In genomic region chr2:158070885-158071632, GRCm38 (mm10) we compare ENCODE assay signal across 13 mouse cellular contexts. TPM values are rescaled to one million over a fixed set of nuclear protein-coding genes. Genes with fewer than 3 reads are reported as not detected.
A peak's percentile ranks its signal among the peaks of the same experiment; 100 is the strongest.
DNase-seq lines count a peak whose midpoint lies in the region; ATAC-seq and TF ChIP-seq lines count a peak whose summit lies in the region.
"Had no signal": no experiment of that assay in that cellular context is flagged by ENCODE, and none has a peak within 500 bp of the region (broad histone marks: within the 10 kb centered on the region; RNA-seq: fewer than 3 reads in every experiment).

No protein-coding gene starts in this region.

- DNase-seq in adrenal gland, postnatal 10 days = peak; percentile 47
- no peak for DNase-seq in adrenal gland, adult 18-20 months (ENCODE audit: low spot score in 2 of 2)
- DNase-seq in lung, embryonic 14.5 days = peak; percentile 37
- DNase-seq in lung, postnatal 36 days = no peak
- DNase-seq in thymus, postnatal 10 days (ENCODE audit: low spot score in 2 of 2) = no peak
- no peak for DNase-seq in layer of hippocampus, postnatal 14 days (ENCODE audit: low spot score in 2 of 2)
- DNase-seq: cerebellum, postnatal 14 days had no signal

- H3K4me2 ChIP-seq in lung, embryonic 14.5 days = no peak overlapping the region
- no peak overlapping the region for H3K4me2 ChIP-seq in intestine, embryonic 15.5 days (replicated peaks)
- H3K4me2 ChIP-seq: neural tube, embryonic 12.5 days had no signal

- no peak for TF ChIP-seq POLR2A in small intestine, adult 2 months (IDR thresholded peaks at IDR 0.05; ENCODE audit: low read depth, low read length)

- no peaks in the 10 kb centered on the region for H3K9me3 ChIP-seq in lung, embryonic 14.5 days (ENCODE audit: low read depth, low read length)
- H3K9me3 ChIP-seq in intestine, embryonic 15.5 days = no peaks in the 10 kb centered on the region
- H3K9me3 ChIP-seq: hindbrain, embryonic 10.5 days; neural tube, embryonic 12.5 days had no signal

- H3K9ac ChIP-seq in lung, embryonic 14.5 days = no peak overlapping the region
- H3K9ac ChIP-seq in intestine, embryonic 15.5 days = no peak overlapping the region
- H3K9ac ChIP-seq: neural tube, embryonic 12.5 days had no signal

- H3K27me3 ChIP-seq in lung, embryonic 14.5 days (ENCODE audit: insufficient read depth, low read length) = no peaks in the 10 kb centered on the region
- H3K27me3 ChIP-seq in intestine, embryonic 15.5 days (replicated peaks) = no peaks in the 10 kb centered on the region
- H3K27me3 ChIP-seq in small intestine, adult 2 months (ENCODE audit: control insufficient read depth, insufficient read depth, low read length) = no peaks in the 10 kb centered on the region
- H3K27me3 ChIP-seq: neural tube, embryonic 12.5 days had no signal

- ATAC-seq in lung, embryonic 14.5 days (ENCODE audit: insufficient read depth) = no peak
- peak; percentile 84 for ATAC-seq in intestine, embryonic 15.5 days

- no peak overlapping the region for H3K27ac ChIP-seq in lung, embryonic 14.5 days (ENCODE audit: low read depth)
- peak overlapping the region; percentile 33 for H3K27ac ChIP-seq in intestine, embryonic 15.5 days
- peak overlapping the region; percentile 95 for H3K27ac ChIP-seq in small intestine, adult 2 months (ENCODE audit: insufficient read depth, low read depth, low read length)
- H3K27ac ChIP-seq: hindbrain, embryonic 10.5 days; macrophage; neural tube, embryonic 12.5 days had no signal

- H3K4me1 ChIP-seq in lung, embryonic 14.5 days (ENCODE audit: insufficient read depth) = no peaks in the 10 kb centered on the region
- peaks cover 19% of the 10 kb centered on the region for H3K4me1 ChIP-seq in intestine, embryonic 15.5 days (replicated peaks)
- H3K4me1 ChIP-seq in small intestine, adult 2 months (ENCODE audit: control insufficient read depth, insufficient read depth, insufficient read length, low read length) = peaks cover 30% of the 10 kb centered on the region; the same call in 1 of the 2 replicates
- H3K4me1 ChIP-seq: hindbrain, embryonic 10.5 days; neural tube, embryonic 12.5 days had no signal

- WGBS in lung, embryonic 14.5 days = 61% methylated on average over 3 of the region's 3 CpGs
- WGBS in intestine, embryonic 15.5 days = 47% methylated on average over 3 of the region's 3 CpGs
- WGBS in small intestine, adult 2 months = 21% methylated on average over 3 of the region's 3 CpGs

- H3K36me3 ChIP-seq in lung, embryonic 14.5 days (ENCODE audit: insufficient read depth) = peaks cover 81% of the 10 kb centered on the region
- peaks cover 19% of the 10 kb centered on the region; the same call in 1 of the 2 replicates for H3K36me3 ChIP-seq in intestine, embryonic 15.5 days
- peaks cover 25% of the 10 kb centered on the region for H3K36me3 ChIP-seq in small intestine, adult 2 months (ENCODE audit: control insufficient read depth, insufficient read depth, low read length)

- H3K4me3 ChIP-seq in lung, embryonic 14.5 days (ENCODE audit: low read depth, low read length) = no peak overlapping the region
- H3K4me3 ChIP-seq in intestine, embryonic 15.5 days (replicated peaks) = no peak overlapping the region
- no peak overlapping the region for H3K4me3 ChIP-seq in small intestine, adult 2 months (ENCODE audit: low read depth, low read length)
- H3K4me3 ChIP-seq: erythroblast, embryonic 14.5 days; hindbrain, embryonic 10.5 days; neural tube, embryonic 12.5 days had no signal

- TF ChIP-seq CTCF in lung, embryonic 14.5 days (IDR thresholded peaks at IDR 0.05; ENCODE audit: low read depth) = no peak
- no peak for TF ChIP-seq CTCF in small intestine, adult 2 months (IDR thresholded peaks at IDR 0.05; ENCODE audit: extremely low read depth, insufficient read length, insufficient replicate concordance, low read depth, low read length)

RNA-seq across cellular contexts. Expression of gene Rprd1b, which starts 42.8 kb away (rescaled TPM):
- 10 to 100 TPM; 25.0 to 39.9 TPM for total RNA-seq in adrenal gland, postnatal 10 days (2021)
- 10 to 100 TPM; 28.6 to 35.3 TPM for total RNA-seq in adrenal gland, adult 18-20 months (2021)
- 48.8 and 50.9 TPM in 2 replicates for polyA plus RNA-seq in lung, embryonic 14.5 days (2014; fragmentation: Nextera tagmentation; extraction: Ambion mirVana)
- polyA plus RNA-seq in intestine, embryonic 15.5 days (2015; fragmentation: Nextera tagmentation; extraction: Ambion mirVana) = 40.3 and 40.7 TPM in 2 replicates
- polyA plus RNA-seq in small intestine, adult 2 months (2012; rRNA removed) = 7.6 and 13.2 TPM in 2 replicates
- total RNA-seq in layer of hippocampus, postnatal 14 days (2021) = 10 to 100 TPM; 28.5 to 31.0 TPM

RNA-seq across cellular contexts. Expression of gene Tti1, which starts 42.8 kb away (rescaled TPM):
- 10 to 100 TPM; 18.6 to 19.8 TPM for total RNA-seq in adrenal gland, postnatal 10 days (2021)
- total RNA-seq in adrenal gland, adult 18-20 months (2021) = 10 to 100 TPM; 17.8 to 18.9 TPM
- polyA plus RNA-seq in lung, embryonic 14.5 days (2014; fragmentation: Nextera tagmentation; extraction: Ambion mirVana) = 25.9 and 27.3 TPM in 2 replicates
- polyA plus RNA-seq in intestine, embryonic 15.5 days (2015; fragmentation: Nextera tagmentation; extraction: Ambion mirVana) = 20.8 and 21.3 TPM in 2 replicates
- 3.0 and 6.1 TPM in 2 replicates for polyA plus RNA-seq in small intestine, adult 2 months (2012; rRNA removed)
- 10 to 100 TPM; 15.9 to 16.3 TPM for total RNA-seq in layer of hippocampus, postnatal 14 days (2021)

Comparison
In these comparisons a context has a peak if more than half of its experiments do, and no peak if none do; other contexts are left out.
1. DNase-seq: peak in adrenal gland, postnatal 10 days (single experiment) and lung, embryonic 14.5 days (single experiment); none in adrenal gland, adult 18-20 months (0 of 2), lung, postnatal 36 days (single experiment), thymus, postnatal 10 days (0 of 2) and layer of hippocampus, postnatal 14 days (0 of 2).